Mouse (Mus musculus): ENCODE results near the gene Rhox3a.
"Not testable (repeated sequence)": the region's sequence is repeated elsewhere in the genome, so short reads cannot be mapped to it uniquely, and the experiment has no call there.

- TF ChIP-seq CTCF, EP300 (IDR thresholded peaks at IDR 0.05; ENCODE audit: low read depth): not testable (repeated sequence)
These were observed 15.3 kb downstream of the Rhox3a start, which contains the start of gene Rhox4a for GRCm38 (mm10) chrX:37265038-37265437.
